Mouse (Mus musculus): Measurements from ENCODE around the gene Cpeb2. TPM values are rescaled to one million over a fixed set of nuclear protein-coding genes. Genes with fewer than 3 reads are reported as not detected.

The Cpeb2 gene
- polyA plus RNA-seq, 1 experiment, result 27.0 TPM

- DNase-seq (ENCODE audit: extremely low spot score in 1 of 2, low spot score in 1 of 2), result no peak
Observed at GRCm38 (mm10) chr5:43237238-43237637, 4.3 kb downstream of the Cpeb2 start.

- DNase-seq (ENCODE audit: extremely low spot score in 1 of 2, low spot score in 1 of 2), result no peak
Observed at GRCm38 (mm10) chr5:43239141-43239835, 6.3 kb downstream of the Cpeb2 start.

GRCm38 (mm10) chr5:43240729-43241128, 7.8 kb downstream of the Cpeb2 start:
- DNase-seq (ENCODE audit: extremely low spot score in 1 of 2, low spot score in 1 of 2), result no peak

- DNase-seq (ENCODE audit: extremely low spot score in 1 of 2, low spot score in 1 of 2), result no peak
Observed at GRCm38 (mm10) chr5:43246236-43246635, 13.3 kb downstream of the Cpeb2 start.

- no peak for DNase-seq (ENCODE audit: extremely low spot score in 1 of 2, low spot score in 1 of 2)
Observed at GRCm38 (mm10) chr5:43246954-43247353, 14.0 kb downstream of the Cpeb2 start.

GRCm38 (mm10) chr5:43248001-43248430, 15.0 kb downstream of the Cpeb2 start:
- peak in 1 of 2 experiments; percentile 30 for DNase-seq (ENCODE audit: extremely low spot score in 1 of 2, low spot score in 1 of 2)

GRCm38 (mm10) chr5:43257490-43257889, 24.5 kb downstream of the Cpeb2 start:
- DNase-seq (ENCODE audit: extremely low spot score in 1 of 2, low spot score in 1 of 2), result no peak

- no peak for DNase-seq (ENCODE audit: extremely low spot score in 1 of 2, low spot score in 1 of 2)
Observed at GRCm38 (mm10) chr5:43258472-43259142, 25.6 kb downstream of the Cpeb2 start.

- DNase-seq (ENCODE audit: extremely low spot score in 1 of 2, low spot score in 1 of 2), result no peak
Observed at GRCm38 (mm10) chr5:43261814-43262213, 28.8 kb downstream of the Cpeb2 start.

- no peak for DNase-seq (ENCODE audit: extremely low spot score in 1 of 2, low spot score in 1 of 2)
Observed at GRCm38 (mm10) chr5:43263951-43264350, 31.0 kb downstream of the Cpeb2 start.

GRCm38 (mm10) chr5:43264696-43265095, 31.7 kb downstream of the Cpeb2 start:
- no peak for DNase-seq (ENCODE audit: extremely low spot score in 1 of 2, low spot score in 1 of 2)

- DNase-seq (ENCODE audit: extremely low spot score in 1 of 2, low spot score in 1 of 2), result no peak
Observed at GRCm38 (mm10) chr5:43277982-43278381, 45.0 kb downstream of the Cpeb2 start.

GRCm38 (mm10) chr5:43279774-43280173, 46.8 kb downstream of the Cpeb2 start:
- DNase-seq (ENCODE audit: extremely low spot score in 1 of 2, low spot score in 1 of 2), result no peak

- DNase-seq (ENCODE audit: extremely low spot score in 1 of 2, low spot score in 1 of 2), result peak; percentile 17 to 34
Observed at GRCm38 (mm10) chr5:43285756-43286155, 52.8 kb downstream of the Cpeb2 start.

- no peak for DNase-seq (ENCODE audit: extremely low spot score in 1 of 2, low spot score in 1 of 2)
Observed at GRCm38 (mm10) chr5:43289752-43290446, 56.9 kb downstream of the Cpeb2 start.

- no peak for DNase-seq (ENCODE audit: extremely low spot score in 1 of 2, low spot score in 1 of 2)
Observed at GRCm38 (mm10) chr5:43293136-43293535, 60.2 kb downstream of the Cpeb2 start.

- DNase-seq (ENCODE audit: extremely low spot score in 1 of 2, low spot score in 1 of 2), result no peak
Observed at GRCm38 (mm10) chr5:43297459-43297858, 64.5 kb downstream of the Cpeb2 start.

- DNase-seq (ENCODE audit: extremely low spot score in 1 of 2, low spot score in 1 of 2), result no peak
Observed at GRCm38 (mm10) chr5:43298975-43299374, 66.0 kb downstream of the Cpeb2 start.

- no peak for DNase-seq (ENCODE audit: extremely low spot score in 1 of 2, low spot score in 1 of 2)
Observed at GRCm38 (mm10) chr5:43300076-43300475, 67.1 kb downstream of the Cpeb2 start.

- no peak for DNase-seq (ENCODE audit: extremely low spot score in 1 of 2, low spot score in 1 of 2)
Observed at GRCm38 (mm10) chr5:43300979-43301378, 68.0 kb downstream of the Cpeb2 start.

- DNase-seq (ENCODE audit: extremely low spot score in 1 of 2, low spot score in 1 of 2), result no peak
Observed at GRCm38 (mm10) chr5:43303504-43303903, 70.5 kb downstream of the Cpeb2 start.

- no peak for DNase-seq (ENCODE audit: extremely low spot score in 1 of 2, low spot score in 1 of 2)
Observed at GRCm38 (mm10) chr5:43305449-43305848, 72.5 kb downstream of the Cpeb2 start.

All from frontal cortex, adult 2 months (tissue).